Mouse (Mus musculus): ENCODE data around the gene Olfr1392.

GRCm38 (mm10) chr11:49259829-49260228 is 25.3 kb upstream of the Olfr1392 start:
- no peak for TF ChIP-seq CTCF (IDR thresholded peaks at IDR 0.05; ENCODE audit: control insufficient read depth, insufficient read depth, insufficient replicate concordance, low read depth, low read length)
- no peak for TF ChIP-seq POLR2A (IDR thresholded peaks at IDR 0.05; ENCODE audit: control insufficient read depth, low read depth, low read length)

All from testis, adult 2 months (tissue).